Mouse (Mus musculus) forebrain, embryonic 15.5 days (tissue): Measurements from ENCODE around the gene Etl4. TPM values are rescaled to one million over a fixed set of nuclear protein-coding genes. Genes with fewer than 3 reads are reported as not detected.

Source experiments
- ATAC-seq: fragments of 200-750 bp; cut with Nextera tagmentation; replicated peaks from 2 replicates; pipeline ENCODE4 v1.8.0; 2017; ENCODE audit warnings: mild to moderate bottlenecking, moderate TSS enrichment, moderate library complexity
- H3K27ac ChIP-seq: fragments of 300-500 bp; sonication (generic); replicated peaks from 2 replicates; pipeline ENCODE4 v1.5.1; 2015; ENCODE audit warnings: mild to moderate bottlenecking, inconsistent platforms
- H3K27me3 ChIP-seq: fragments of 300-500 bp; sonication (generic); 2 replicates; pipeline ENCODE4 v1.6.1; 2015; ENCODE audit warnings: inconsistent platforms
- H3K36me3 ChIP-seq: fragments of 300-500 bp; sonication (generic); 2 replicates; pipeline ENCODE4 v1.6.1; 2015; ENCODE audit warnings: mild to moderate bottlenecking, inconsistent platforms
- H3K4me1 ChIP-seq: fragments of 300-500 bp; sonication (generic); 2 replicates; pipeline ENCODE4 v1.6.1; 2015; ENCODE audit warnings: inconsistent platforms
- H3K4me2 ChIP-seq: fragments of 300-500 bp; sonication (generic); replicated peaks from 2 replicates; pipeline ENCODE4 v1.6.1; 2015; ENCODE audit warnings: mild to moderate bottlenecking, inconsistent platforms
- H3K4me3 ChIP-seq: fragments of 300-500 bp; sonication (generic); 2 replicates; pipeline ENCODE4 v1.5.1; 2015; ENCODE audit warnings: mild to moderate bottlenecking, inconsistent platforms
- H3K9ac ChIP-seq: fragments of 300-500 bp; sonication (generic); replicated peaks from 2 replicates; pipeline ENCODE4 v1.6.1; 2015; ENCODE audit warnings: mild to moderate bottlenecking, inconsistent platforms
- H3K9me3 ChIP-seq: fragments of 300-500 bp; sonication (generic); 2 replicates; pipeline ENCODE4 v1.6.1; 2016; ENCODE audit warnings: inconsistent platforms
- WGBS: fragments of 180-500 bp; shearing (Covaris S2); methylation state at CpG from one replicate; pipeline ENCODE4 v1.1.7; 2015; ENCODE audit warnings: mixed read lengths; 5-methylcytosine and 5-hydroxymethylcytosine counted together
- polyA plus RNA-seq: library from polyadenylated mRNA; unstranded; fragments of >200 nt; fragmentation: Nextera tagmentation; extraction: Ambion mirVana; gene quantifications from 2 replicates; pipeline ENCODE4 v1.2.1, GENCODE M21; 2015

Etl4 gene
- polyA plus RNA-seq, 1 experiment from 2014 or later: 15.7 TPM

- Histone ChIP-seq H3K4me2 (no peak overlapping the region), H3K27me3 (no peaks in the 10 kb centered on the region), H3K9me3 (no peaks in the 10 kb centered on the region), H3K27ac (no peak overlapping the region), H3K4me1 (no peaks in the 10 kb centered on the region), H3K9ac (no peak overlapping the region), H3K4me3 (no peak overlapping the region), H3K36me3 (no peaks in the 10 kb centered on the region)
- no peak for ATAC-seq
- 91% methylated on average over 8 of the region's 8 CpGs for WGBS
These were observed 843.9 kb downstream of the Etl4 start for GRCm38 (mm10) chr2:20753282-20754110.

DNA sequence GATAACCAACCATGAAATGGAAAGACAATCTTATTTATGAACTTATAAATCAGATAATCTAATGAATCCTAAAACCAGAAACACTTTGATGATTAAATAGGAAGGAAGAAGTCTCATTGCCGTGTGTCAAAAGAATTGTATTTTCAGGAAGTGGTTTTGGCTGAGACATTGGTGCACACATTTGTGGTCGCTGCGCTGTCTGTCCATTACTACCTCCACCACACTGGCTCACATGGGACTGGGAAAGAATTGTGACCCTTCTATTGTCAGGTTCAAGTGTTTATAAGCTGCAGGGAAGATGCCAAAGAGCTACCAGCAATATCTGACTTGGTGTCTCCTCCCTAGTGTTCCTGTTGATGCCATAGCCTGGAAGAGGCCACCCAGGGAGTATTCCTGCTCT is 847.4 kb downstream of the Etl4 start:
- no peak for ATAC-seq
- no peak overlapping the region for H3K4me3 ChIP-seq
- H3K4me1 ChIP-seq: no peaks in the 10 kb centered on the region
- no peaks in the 10 kb centered on the region for H3K9me3 ChIP-seq
- no peak overlapping the region for H3K27ac ChIP-seq
- H3K27me3 ChIP-seq: no peaks in the 10 kb centered on the region
- H3K9ac ChIP-seq: no peak overlapping the region
- H3K4me2 ChIP-seq: no peak overlapping the region
- WGBS: 97% methylated on average over 3 of the region's 3 CpGs
- no peaks in the 10 kb centered on the region for H3K36me3 ChIP-seq

- ATAC-seq: no peak
- H3K9ac ChIP-seq: no peak overlapping the region
- no peak overlapping the region for H3K4me3 ChIP-seq
- H3K4me1 ChIP-seq: no peaks in the 10 kb centered on the region
- no peaks in the 10 kb centered on the region for H3K27me3 ChIP-seq
- no peaks in the 10 kb centered on the region for H3K9me3 ChIP-seq
- no peak overlapping the region for H3K27ac ChIP-seq
- WGBS: 85% methylated on average over 7 of the region's 7 CpGs
- H3K4me2 ChIP-seq: no peak overlapping the region
- H3K36me3 ChIP-seq: no peaks in the 10 kb centered on the region
These were observed 849.6 kb downstream of the Etl4 start for GRCm38 (mm10) chr2:20759045-20759662.

DNA sequence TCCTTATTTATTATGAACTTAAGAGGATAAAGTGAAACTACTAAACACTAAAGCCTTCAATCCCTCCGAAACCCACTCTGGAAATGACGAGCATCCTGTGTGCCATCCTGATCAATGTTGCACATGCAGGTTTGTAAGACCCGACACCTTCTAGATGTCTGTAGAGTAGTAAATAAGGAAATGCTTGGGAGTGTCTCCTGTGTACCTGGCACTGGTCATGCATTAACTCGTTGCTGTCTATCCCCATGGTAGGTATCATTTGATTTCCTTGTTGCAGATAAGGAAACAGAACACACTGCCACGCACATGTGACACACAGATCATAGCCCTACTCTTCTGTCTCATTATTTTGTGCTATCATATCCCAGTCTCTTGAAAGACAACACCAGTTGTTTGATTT is 851.7 kb downstream of the Etl4 start:
- Histone ChIP-seq H3K36me3 (no peaks in the 10 kb centered on the region), H3K9ac (no peak overlapping the region), H3K9me3 (no peaks in the 10 kb centered on the region), H3K4me1 (no peaks in the 10 kb centered on the region), H3K27me3 (no peaks in the 10 kb centered on the region), H3K4me3 (no peak overlapping the region), H3K27ac (no peak overlapping the region), H3K4me2 (no peak overlapping the region)
- no peak for ATAC-seq
- WGBS: 94% methylated on average over 5 of the region's 5 CpGs

GRCm38 (mm10) chr2:20761751-20762150 is 852.2 kb downstream of the Etl4 start:
- WGBS: 92% methylated on average over 3 of the region's 3 CpGs
- no peaks in the 10 kb centered on the region for H3K9me3 ChIP-seq
- ATAC-seq: no peak
- H3K27ac ChIP-seq: no peak overlapping the region
- H3K4me1 ChIP-seq: no peaks in the 10 kb centered on the region
- no peak overlapping the region for H3K9ac ChIP-seq
- no peaks in the 10 kb centered on the region for H3K36me3 ChIP-seq
- H3K27me3 ChIP-seq: no peaks in the 10 kb centered on the region
- H3K4me2 ChIP-seq: no peak overlapping the region
- H3K4me3 ChIP-seq: no peak overlapping the region

- Histone ChIP-seq H3K4me3 (no peak overlapping the region), H3K9me3 (no peaks in the 10 kb centered on the region), H3K4me1 (no peaks in the 10 kb centered on the region), H3K36me3 (no peaks in the 10 kb centered on the region), H3K9ac (no peak overlapping the region), H3K27me3 (no peaks in the 10 kb centered on the region), H3K27ac (no peak overlapping the region), H3K4me2 (no peak overlapping the region)
- WGBS: 63% methylated on average over 4 of the region's 4 CpGs
- ATAC-seq: no peak
These were observed 854.1 kb downstream of the Etl4 start for GRCm38 (mm10) chr2:20763511-20764212.

- no peak for ATAC-seq
- no peak overlapping the region for H3K27ac ChIP-seq
These were observed 855.0 kb downstream of the Etl4 start for GRCm38 (mm10) chr2:20764566-20765090.

DNA sequence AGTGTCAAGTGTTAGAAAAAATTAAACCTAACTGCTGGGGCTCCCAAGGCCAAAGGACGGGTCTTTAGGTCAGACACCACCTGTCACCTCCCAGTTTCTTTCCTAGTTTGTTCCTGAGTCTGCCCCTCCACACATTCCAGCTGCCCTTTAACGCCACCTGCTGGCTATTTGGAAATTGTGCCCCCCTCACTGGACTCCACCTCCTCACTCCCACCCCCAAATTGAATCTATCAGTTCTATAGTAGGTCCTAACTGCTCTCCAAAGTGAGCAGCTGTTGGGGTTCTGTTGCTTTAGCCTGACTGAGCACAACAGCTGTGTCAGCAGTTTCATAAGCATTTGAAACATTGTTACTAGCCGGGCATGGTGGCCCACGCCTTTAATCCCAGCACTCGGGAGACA is 859.1 kb downstream of the Etl4 start:
- ATAC-seq: no peak
- Histone ChIP-seq H3K27ac (no peak overlapping the region), H3K9ac (no peak overlapping the region), H3K9me3 (no peaks in the 10 kb centered on the region), H3K36me3 (no peaks in the 10 kb centered on the region), H3K4me2 (no peak overlapping the region), H3K4me1 (no peaks in the 10 kb centered on the region), H3K27me3 (no peaks in the 10 kb centered on the region), H3K4me3 (no peak overlapping the region)
- 70% methylated on average over 5 of the region's 5 CpGs for WGBS

More at GRCm38 (mm10) chr2:20764566-20765090, 855.0 kb downstream of the Etl4 start:
- Histone ChIP-seq H3K27me3 (no peaks in the 10 kb centered on the region), H3K4me1 (no peaks in the 10 kb centered on the region), H3K9ac (no peak overlapping the region), H3K4me2 (no peak overlapping the region), H3K4me3 (no peak overlapping the region), H3K9me3 (no peaks in the 10 kb centered on the region), H3K36me3 (no peaks in the 10 kb centered on the region)

DNA sequence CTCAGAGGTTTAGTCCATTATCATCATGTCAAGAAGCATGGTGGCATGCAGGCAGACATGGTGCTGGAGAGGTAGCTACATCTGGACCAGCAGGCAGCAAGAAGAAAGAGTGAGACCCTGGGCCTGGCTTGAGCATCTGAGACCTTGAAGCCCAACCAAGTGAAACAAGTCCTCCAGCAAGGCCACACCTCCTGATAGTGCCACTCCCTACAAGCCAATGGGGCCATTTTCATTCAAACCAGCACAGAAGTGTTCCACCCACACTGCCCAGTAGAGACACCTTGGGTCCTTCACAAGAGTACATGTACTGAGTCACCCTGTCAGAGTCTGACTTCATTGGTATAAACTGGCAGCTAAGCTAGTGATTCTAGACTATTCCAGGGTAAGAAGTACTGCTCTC is 860.6 kb downstream of the Etl4 start:
- Histone ChIP-seq H3K27me3 (no peaks in the 10 kb centered on the region), H3K27ac (no peak overlapping the region), H3K4me1 (no peaks in the 10 kb centered on the region), H3K4me2 (no peak overlapping the region), H3K4me3 (no peak overlapping the region), H3K9ac (no peak overlapping the region), H3K36me3 (no peaks in the 10 kb centered on the region), H3K9me3 (no peaks in the 10 kb centered on the region)
- ATAC-seq: no peak

GRCm38 (mm10) chr2:20774462-20774861 is 864.9 kb downstream of the Etl4 start:
- WGBS: 80% methylated on average over 2 of the region's 2 CpGs
- Histone ChIP-seq H3K4me1 (no peaks in the 10 kb centered on the region), H3K4me3 (no peak overlapping the region), H3K9me3 (no peaks in the 10 kb centered on the region), H3K36me3 (no peaks in the 10 kb centered on the region), H3K27ac (no peak overlapping the region), H3K4me2 (no peak overlapping the region), H3K27me3 (no peaks in the 10 kb centered on the region), H3K9ac (no peak overlapping the region)
- no peak for ATAC-seq

DNA sequence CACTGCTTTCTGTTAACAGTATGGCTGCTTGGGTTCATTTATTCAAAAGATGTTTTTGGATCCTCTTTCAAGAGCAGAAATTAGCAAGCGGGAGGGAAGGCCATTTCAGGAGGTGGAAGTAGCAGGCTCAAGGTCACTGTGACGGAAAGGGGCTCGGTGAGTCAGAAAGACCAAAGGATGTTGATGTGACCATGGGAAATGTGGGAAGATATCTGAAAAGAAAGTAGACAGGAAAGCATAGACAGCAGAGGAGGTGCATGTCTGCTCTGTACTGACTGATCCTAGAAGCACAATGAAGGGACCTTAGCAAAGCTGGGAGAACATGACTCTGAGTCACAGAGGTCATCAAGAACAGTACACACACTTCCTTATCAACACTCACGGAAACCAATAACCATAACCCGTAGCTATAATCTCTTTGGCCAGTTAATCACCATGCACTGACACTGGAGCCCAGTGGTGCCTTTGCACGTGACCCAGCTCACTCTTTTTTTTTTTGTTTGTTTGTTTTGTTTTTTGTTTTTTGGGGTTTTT is 866.7 kb downstream of the Etl4 start:
- ATAC-seq: no peak
- Histone ChIP-seq H3K27me3 (no peaks in the 10 kb centered on the region), H3K27ac (no peak overlapping the region), H3K4me1 (no peaks in the 10 kb centered on the region), H3K4me3 (no peak overlapping the region), H3K9ac (no peak overlapping the region), H3K9me3 (no peaks in the 10 kb centered on the region), H3K36me3 (no peaks in the 10 kb centered on the region), H3K4me2 (no peak overlapping the region)
- 95% methylated on average over 6 of the region's 6 CpGs for WGBS

GRCm38 (mm10) chr2:20777931-20778330 is 868.4 kb downstream of the Etl4 start:
- no peak for ATAC-seq
- Histone ChIP-seq H3K36me3 (no peaks in the 10 kb centered on the region), H3K27me3 (no peaks in the 10 kb centered on the region), H3K4me1 (no peaks in the 10 kb centered on the region), H3K9ac (no peak overlapping the region), H3K4me2 (no peak overlapping the region), H3K4me3 (no peak overlapping the region), H3K9me3 (no peaks in the 10 kb centered on the region), H3K27ac (no peak overlapping the region)
- WGBS: 77% methylated on average over 6 of the region's 6 CpGs
